Mouse (Mus musculus) Patski (cell line): ENCODE measurements around the gene Ifitm5. TPM values are rescaled to one million over a fixed set of nuclear protein-coding genes. Genes with fewer than 3 reads are reported as not detected.

Source experiments
- ATAC-seq: fragments of 100-300 bp; one replicate; pipeline ENCODE4 v1.8.0; 2021
- CTCF ChIA-PET: fragments of 350-600 bp; sonication (Branson Sonifier 250); formaldehyde crosslinking; loops from one replicate; lab custom pipeline; 2022; ENCODE audit warnings: inconsistent platforms; lab: Charles Lee
- POLR2A ChIA-PET: fragments of 350-600 bp; sonication (Branson Sonifier 250); formaldehyde crosslinking; loops from one replicate; lab custom pipeline; 2022; ENCODE audit warnings: antibody characterized with exemption, inconsistent platforms; lab: Charles Lee
- DNase-seq: peaks from one replicate; pipeline ENCODE4 v3.0.0-alpha.2; 2011; ENCODE audit warnings: low read depth, low spot score
- H3K27me3 ChIP-seq: fragments of 371-371 bp; one replicate; pipeline ENCODE4 v1.5.1; 2021
- CTCF ChIP-seq: fragments of 100-300 bp; IDR thresholded peaks from one replicate; pipeline ENCODE4 v1.5.1; 2021
- in situ Hi-C: fragments of 300-500 bp; cut with MboI; formaldehyde crosslinking; loops from 3 replicates; pipeline ENCODE4 v1.11.1; 2018; ENCODE audit warnings: low pct_unique_long_range_greater_than_20kb, mixed read lengths
- polyA plus RNA-seq: library from polyadenylated mRNA; unstranded; gene quantifications from one replicate; pipeline ENCODE4 v1.2.3, GENCODE M21; 2021

Ifitm5 gene
- polyA plus RNA-seq, 1 experiment from 2014 or later: 0.30 TPM

DNA sequence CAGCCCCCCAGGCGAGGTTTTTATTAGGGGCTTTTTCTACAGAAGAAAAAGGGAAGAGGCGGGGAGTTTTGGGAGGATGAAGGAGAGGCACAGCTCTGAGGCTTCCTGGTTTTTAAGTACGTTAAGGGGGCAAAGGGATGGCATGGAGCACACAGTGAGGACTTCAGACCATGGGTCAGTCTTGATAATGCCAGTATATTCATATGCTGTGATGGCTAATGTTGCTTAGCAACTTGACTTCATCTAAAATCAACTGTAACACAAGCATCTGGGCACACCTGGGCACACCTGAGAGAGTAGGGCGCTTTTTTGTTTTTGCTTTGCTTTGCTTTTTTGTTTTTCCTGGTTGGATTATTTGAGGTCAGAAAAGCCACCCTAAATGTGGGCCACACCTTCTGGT, 16.8 kb upstream of the Ifitm5 start, which contains the start of gene Ifitm1:
TSS of gene Ifitm1 (plus strand) at position 301 of the 400 bp plus-strand sequence.
- in situ Hi-C loops: no loop called here
- ChIA-PET CTCF (interaction anchor here (1.1 kb wide), 2 partner anchors 7 to 41 kb away, joined by 3 to 5 read pairs; no protein-coding TSS in a partner anchor), POLR2A (no interaction called here)
- no peak for TF ChIP-seq CTCF
- DNase-seq: no peak
- no peak for ATAC-seq
- no peaks in the 10 kb centered on the region for H3K27me3 ChIP-seq

DNA sequence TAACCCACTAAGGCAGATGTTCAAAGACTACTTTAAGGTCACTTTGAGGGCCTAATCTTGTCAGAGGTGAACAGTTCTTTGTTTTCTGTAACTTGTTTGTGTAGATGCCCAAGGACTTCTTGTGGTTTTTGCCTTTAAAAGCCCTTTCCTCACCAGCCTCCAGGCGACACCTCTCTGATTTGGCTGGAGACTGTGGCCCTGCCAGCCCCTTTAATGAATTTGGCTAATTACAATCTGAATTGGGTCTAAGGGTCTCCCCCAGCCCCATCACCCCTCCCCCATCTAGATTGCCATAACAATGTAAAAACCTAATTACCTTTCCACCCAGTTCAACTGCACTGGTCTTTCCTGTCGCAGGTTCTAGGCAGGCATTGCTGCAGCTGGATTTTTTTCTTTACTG, 12.6 kb upstream of the Ifitm5 start:
- in situ Hi-C loops: no loop called here
- ATAC-seq (no peak), DNase-seq (no peak)
- POLR2A ChIA-PET: interaction anchor here (0.6 kb wide), 1 partner anchor 713 kb away, joined by 3 read pairs; no protein-coding TSS in a partner anchor
- H3K27me3 ChIP-seq: no peaks in the 10 kb centered on the region
- no peak for TF ChIP-seq CTCF
- CTCF ChIA-PET: no interaction called here

DNA sequence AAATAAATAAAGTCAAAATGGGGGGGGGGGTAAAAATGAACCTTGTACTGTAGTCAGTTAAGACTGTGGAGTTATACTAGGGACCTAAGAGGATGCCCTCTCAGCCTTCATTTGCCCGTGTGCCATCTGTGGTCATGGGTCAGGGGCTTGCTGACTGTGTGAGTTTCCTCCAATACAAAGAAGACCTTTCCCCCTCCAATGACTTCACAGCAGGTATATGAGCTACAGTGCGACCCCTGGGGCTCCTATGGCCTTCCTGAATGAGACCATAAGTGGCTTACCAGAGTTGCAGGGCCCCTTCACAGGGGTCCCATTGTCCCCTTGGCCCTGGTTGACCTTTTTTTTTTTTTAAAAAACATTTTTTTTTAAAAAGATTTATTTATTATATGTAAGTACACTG, 11.3 kb upstream of the Ifitm5 start:
- ATAC-seq: no peak
- ChIA-PET POLR2A (interaction anchor here (0.5 kb wide), 1 partner anchor 243 kb away, joined by 3 read pairs; no protein-coding TSS in a partner anchor), CTCF (no interaction called here)
- in situ Hi-C loops: no loop called here
- no peak for DNase-seq
- no peak for TF ChIP-seq CTCF
- H3K27me3 ChIP-seq: no peaks in the 10 kb centered on the region

DNA sequence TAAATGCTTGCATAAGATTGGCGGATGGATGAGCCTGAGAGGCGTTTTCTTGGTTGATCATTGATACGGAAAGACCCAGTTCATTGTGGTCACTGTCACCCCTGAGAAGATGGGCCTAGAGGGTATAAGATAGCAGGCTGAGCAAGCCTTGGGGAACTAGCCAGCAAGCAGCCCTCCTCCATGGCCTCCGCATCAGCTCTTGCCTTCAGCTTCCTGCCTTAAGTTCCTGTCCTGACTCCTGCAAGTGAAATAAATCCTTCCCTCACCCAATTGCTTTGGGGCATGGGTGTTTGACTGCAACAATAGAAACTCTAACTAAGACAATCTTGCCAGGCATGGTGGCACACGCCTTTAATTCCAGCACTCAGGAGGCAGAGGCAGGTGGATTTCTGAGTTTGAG, 9.9 kb upstream of the Ifitm5 start:
- in situ Hi-C loops: no loop called here
- DNase-seq (no peak), ATAC-seq (no peak)
- H3K27me3 ChIP-seq: no peaks in the 10 kb centered on the region
- POLR2A ChIA-PET: no interaction called here
- TF ChIP-seq CTCF: no peak
- CTCF ChIA-PET: interaction anchor here (0.7 to 5.1 kb wide), 19 partner anchors 8 to 216 kb away, joined by 3 to 41 read pairs (median 5); partner anchors contain the start of genes Pgghg and Scgb1c1

DNA sequence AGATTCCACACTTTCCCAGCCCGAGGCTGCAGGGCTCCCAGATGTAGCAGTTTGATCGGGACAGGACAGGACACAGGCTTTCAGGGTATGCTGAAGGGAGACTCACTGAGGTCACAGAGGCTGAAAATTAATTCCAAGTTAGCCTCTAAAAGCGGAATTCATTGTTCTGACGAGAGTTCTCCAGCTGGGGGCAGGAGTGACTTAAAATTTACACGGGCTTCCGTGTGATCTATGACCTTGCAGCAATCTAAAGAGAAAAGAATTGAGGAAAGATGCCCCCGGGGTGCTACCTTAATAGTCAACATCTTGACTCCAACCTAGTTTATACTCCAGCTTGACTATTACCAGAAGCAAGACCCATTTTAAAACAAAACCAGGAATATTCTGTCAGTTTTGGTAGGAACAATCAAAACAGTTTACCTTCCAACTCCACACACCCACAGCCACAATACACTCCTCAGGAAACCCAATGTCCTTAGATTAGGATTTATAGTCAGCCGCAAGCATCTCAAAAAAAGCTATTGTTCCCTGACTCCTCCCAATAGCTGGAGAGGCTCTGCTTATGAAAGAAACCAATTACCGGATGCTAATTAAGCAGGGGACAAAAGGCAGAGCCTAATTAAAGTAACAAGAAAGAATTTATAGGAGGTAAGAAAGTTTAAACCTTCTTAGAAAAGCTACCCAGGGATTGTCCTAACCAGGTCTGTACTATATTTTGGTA, 9.2 kb upstream of the Ifitm5 start:
- ATAC-seq (no peak), DNase-seq (no peak)
- in situ Hi-C loops: loop anchor here (5.0 kb wide), 3 partner anchors 53 to 218 kb away; partner anchors contain the start of gene Ifitm3
- TF ChIP-seq CTCF: no peak
- ChIA-PET POLR2A (no interaction called here), CTCF (interaction anchor here (0.7 to 5.1 kb wide), 27 partner anchors 8 to 217 kb away, joined by 3 to 41 read pairs (median 5); partner anchors contain the start of genes Ifitm5, Pgghg and Scgb1c1)
- no peaks in the 10 kb centered on the region for H3K27me3 ChIP-seq

DNA sequence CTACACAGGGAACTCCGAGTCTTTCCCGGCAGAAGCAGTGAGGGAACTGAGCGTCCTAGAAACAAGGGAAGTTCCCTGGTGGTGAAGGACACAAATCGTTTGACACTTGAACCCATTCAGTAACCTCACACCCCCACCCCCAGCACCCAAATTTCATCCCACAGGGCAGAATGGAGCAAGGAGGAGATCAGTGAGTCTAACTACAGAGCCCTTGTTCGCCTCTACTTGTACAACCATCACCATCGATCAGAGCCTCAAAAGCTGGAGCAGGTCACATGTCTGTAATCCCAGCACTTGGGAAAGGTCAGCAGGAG, 6.4 kb upstream of the Ifitm5 start:
- ATAC-seq (no peak), DNase-seq (no peak)
- TF ChIP-seq CTCF: no peak
- POLR2A ChIA-PET: no interaction called here
- no peaks in the 10 kb centered on the region for H3K27me3 ChIP-seq
- in situ Hi-C loops: loop anchor here (5.0 kb wide), 3 partner anchors 56 to 221 kb away; partner anchors contain the start of gene Ifitm3
- CTCF ChIA-PET: interaction anchor here (0.7 to 5.1 kb wide), 4 partner anchors 15 to 108 kb away, joined by 3 to 41 read pairs (median 10); partner anchors contain the start of genes Odf3 and Pgghg

DNA sequence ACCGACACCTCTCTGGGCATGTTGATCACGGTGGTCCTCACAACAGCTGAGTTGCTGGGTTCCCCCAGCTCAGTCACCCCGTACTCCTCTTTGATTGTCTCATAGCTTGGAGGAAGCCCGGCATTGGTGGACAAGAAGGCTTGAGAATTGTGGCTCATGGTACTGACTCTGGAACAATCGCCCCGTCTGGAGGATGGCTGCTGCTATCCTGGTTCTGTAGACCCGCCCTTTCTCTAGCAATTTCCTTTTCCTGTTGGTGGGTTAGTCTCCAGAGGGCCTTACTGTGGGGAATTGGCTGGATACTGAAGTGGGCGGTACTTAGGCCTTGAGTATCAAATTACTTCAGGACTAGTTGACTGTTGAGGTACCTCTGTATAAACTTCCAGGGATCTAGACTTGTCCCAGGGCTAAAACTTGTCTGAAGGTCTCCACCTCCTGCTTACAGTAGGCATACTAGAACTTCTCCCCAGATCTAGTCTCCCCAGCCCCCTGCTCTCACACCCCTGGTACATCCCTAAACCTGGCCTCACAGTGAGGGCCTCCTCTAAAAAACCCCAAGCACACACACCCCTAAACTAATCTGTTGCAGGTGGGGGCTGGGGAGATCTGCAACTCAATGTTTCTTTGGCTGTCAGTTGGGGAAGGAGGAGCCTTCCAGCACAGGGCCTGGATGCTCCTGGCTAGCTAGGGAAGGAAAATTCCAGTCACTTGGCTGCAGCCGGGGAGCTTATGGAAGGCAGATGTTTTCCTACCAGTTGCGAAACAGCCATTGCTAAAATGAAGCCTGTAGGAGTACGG, 5.9 kb upstream of the Ifitm5 start, which contains the start of the genes Gm45717 and Ifitm2:
TSS of gene Gm45717 (minus strand) at position 180 of the 798 bp plus-strand sequence.
TSS of gene Ifitm2 (minus strand) at position 230 of the 798 bp plus-strand sequence.
- TF ChIP-seq CTCF: no peak
- DNase-seq: peak; percentile 42
- CTCF ChIA-PET: interaction anchor here (0.7 to 5.1 kb wide), 4 partner anchors 14 to 108 kb away, joined by 3 to 41 read pairs (median 10); partner anchors contain the start of genes Odf3 and Pgghg
- in situ Hi-C loops: loop anchor here (5.0 kb wide), 3 partner anchors 56 to 221 kb away; partner anchors contain the start of gene Ifitm3
- POLR2A ChIA-PET: no interaction called here
- H3K27me3 ChIP-seq: no peaks in the 10 kb centered on the region
- ATAC-seq: peak; percentile 89

DNA sequence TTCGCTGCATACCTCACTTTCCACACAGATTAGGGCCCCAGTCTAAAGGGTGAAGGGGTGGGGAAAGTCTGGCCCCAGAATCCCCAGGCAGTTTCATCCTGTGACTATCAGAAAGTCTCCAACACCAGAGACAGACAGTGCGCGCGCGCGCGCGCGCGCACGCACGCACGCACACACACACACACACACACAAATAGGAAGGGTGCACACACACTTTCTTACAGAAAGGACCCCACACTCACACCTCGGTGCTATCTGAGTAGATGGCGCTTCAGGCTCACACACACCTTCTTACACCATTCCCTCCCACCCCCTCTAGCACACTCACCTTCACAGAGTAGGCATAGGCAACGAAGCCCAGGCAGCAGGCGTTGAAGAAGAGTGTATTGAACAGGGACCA, 5.3 kb upstream of the Ifitm5 start:
- H3K27me3 ChIP-seq: no peaks in the 10 kb centered on the region
- no peak for TF ChIP-seq CTCF
- in situ Hi-C loops: loop anchor here (5.0 kb wide), 3 partner anchors 57 to 222 kb away; partner anchors contain the start of gene Ifitm3
- DNase-seq (no peak), ATAC-seq (no peak)
- ChIA-PET POLR2A (interaction anchor here (0.8 to 1.1 kb wide), 2 partner anchors 12 to 46 kb away, joined by 3 to 5 read pairs; no protein-coding TSS in a partner anchor), CTCF (interaction anchor here (2.0 kb wide), 1 partner anchor 48 kb away, joined by 5 read pairs; no protein-coding TSS in a partner anchor)

DNA sequence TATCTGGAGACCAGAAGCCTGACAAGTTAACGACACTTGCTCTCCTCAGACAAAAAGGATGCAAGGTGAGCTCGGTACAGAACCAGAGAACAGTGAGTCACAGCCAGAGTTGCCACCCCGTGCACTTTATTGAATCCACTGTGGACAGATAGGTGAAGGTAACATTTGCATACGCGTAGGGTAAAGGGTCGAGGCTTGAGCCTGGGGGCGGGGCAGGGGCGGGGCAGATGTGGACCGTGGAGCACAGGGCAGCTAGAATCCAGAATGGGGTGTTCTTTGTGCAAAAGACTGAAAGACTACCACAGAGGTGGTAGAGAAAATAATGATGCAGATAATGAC, 4.6 kb upstream of the Ifitm5 start:
- ATAC-seq (no peak), DNase-seq (no peak)
- no peaks in the 10 kb centered on the region for H3K27me3 ChIP-seq
- ChIA-PET POLR2A (interaction anchor here (0.8 to 1.1 kb wide), 2 partner anchors 12 to 46 kb away, joined by 3 to 5 read pairs; no protein-coding TSS in a partner anchor), CTCF (interaction anchor here (1.3 to 2.0 kb wide), 2 partner anchors 13 to 47 kb away, joined by 3 to 5 read pairs; no protein-coding TSS in a partner anchor)
- in situ Hi-C loops: loop anchor here (5.0 kb wide), 3 partner anchors 58 to 223 kb away; partner anchors contain the start of gene Ifitm3
- no peak for TF ChIP-seq CTCF
